In genomic region chr9:61487824-61488223, GRCm38 (mm10) we compare ENCODE assay signal across 15 mouse cellular contexts.
DNase-seq lines count a peak whose midpoint lies in the region.
"Had no signal": no experiment of that assay in that cellular context is flagged by ENCODE, and none has a peak within 500 bp of the region (broad histone marks: within the 10 kb centered on the region; RNA-seq: fewer than 3 reads in every experiment).

No protein-coding gene starts in this region.

- intact Hi-C loops in heart, postnatal 10 days (cut with DNase I) = no loop called here

- peak; percentile 16 for DNase-seq in layer of hippocampus, adult 9-11 months
- no peak for DNase-seq in layer of hippocampus, postnatal 25 days (ENCODE audit: extremely low spot score in 1 of 2, low spot score in 1 of 2)
- DNase-seq in right cerebral cortex, postnatal 25 days = peak; percentile 37
- no peak for DNase-seq in right cerebral cortex, postnatal 10 days (ENCODE audit: low spot score in 2 of 2)
- DNase-seq in ZHBTc4 (ENCODE audit: low read depth, low spot score) = peak; percentile 36
- DNase-seq in heart, postnatal 10 days = no peak
- DNase-seq in heart, adult 11 months = no peak
- DNase-seq: adrenal gland, adult 8-10 months; cerebellum, adult 8-10 months; kidney, adult 8-10 months; kidney, postnatal 4 days; liver, postnatal 0 days; spleen, adult 18-20 months; thymus, adult 2 months; thymus, postnatal 36 days had no signal

Comparison
In these comparisons a context has a peak if more than half of its experiments do, and no peak if none do; other contexts are left out.
1. DNase-seq: peak in layer of hippocampus, adult 9-11 months (single experiment), right cerebral cortex, postnatal 25 days (single experiment) and ZHBTc4 (single experiment); none in layer of hippocampus, postnatal 25 days (0 of 2), right cerebral cortex, postnatal 10 days (0 of 2), heart, postnatal 10 days (0 of 2) and heart, adult 11 months (single experiment).